Mouse (Mus musculus): ENCODE measurements around the gene Chchd3.

Chchd3 gene

GRCm38 (mm10) chr6:32803646-32804045, 256.4 kb downstream of the Chchd3 start:
- no peak for DNase-seq (ENCODE audit: low read depth, low spot score)

DNA sequence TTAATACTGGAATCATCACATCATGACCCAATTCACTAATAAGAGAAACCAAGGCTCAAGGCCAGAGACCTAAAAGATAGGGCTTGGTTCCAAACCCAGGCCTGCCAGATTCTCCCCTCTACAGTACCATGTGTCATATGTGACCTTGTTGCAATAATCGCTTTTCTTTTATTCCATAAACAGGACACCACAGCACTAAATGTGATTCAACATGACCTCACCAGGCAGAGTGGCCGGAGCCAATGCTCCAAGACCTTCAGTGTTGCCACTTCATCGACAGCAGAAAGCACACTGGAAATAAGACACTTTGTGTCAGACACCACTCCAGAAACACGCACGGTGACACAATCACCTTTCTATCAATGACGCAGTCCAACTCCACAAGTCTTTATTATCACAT, 258.3 kb downstream of the Chchd3 start:
- no peak for DNase-seq (ENCODE audit: low read depth, low spot score)

GRCm38 (mm10) chr6:32797525-32797924, 262.5 kb downstream of the Chchd3 start:
- DNase-seq (ENCODE audit: low read depth, low spot score): no peak

DNA sequence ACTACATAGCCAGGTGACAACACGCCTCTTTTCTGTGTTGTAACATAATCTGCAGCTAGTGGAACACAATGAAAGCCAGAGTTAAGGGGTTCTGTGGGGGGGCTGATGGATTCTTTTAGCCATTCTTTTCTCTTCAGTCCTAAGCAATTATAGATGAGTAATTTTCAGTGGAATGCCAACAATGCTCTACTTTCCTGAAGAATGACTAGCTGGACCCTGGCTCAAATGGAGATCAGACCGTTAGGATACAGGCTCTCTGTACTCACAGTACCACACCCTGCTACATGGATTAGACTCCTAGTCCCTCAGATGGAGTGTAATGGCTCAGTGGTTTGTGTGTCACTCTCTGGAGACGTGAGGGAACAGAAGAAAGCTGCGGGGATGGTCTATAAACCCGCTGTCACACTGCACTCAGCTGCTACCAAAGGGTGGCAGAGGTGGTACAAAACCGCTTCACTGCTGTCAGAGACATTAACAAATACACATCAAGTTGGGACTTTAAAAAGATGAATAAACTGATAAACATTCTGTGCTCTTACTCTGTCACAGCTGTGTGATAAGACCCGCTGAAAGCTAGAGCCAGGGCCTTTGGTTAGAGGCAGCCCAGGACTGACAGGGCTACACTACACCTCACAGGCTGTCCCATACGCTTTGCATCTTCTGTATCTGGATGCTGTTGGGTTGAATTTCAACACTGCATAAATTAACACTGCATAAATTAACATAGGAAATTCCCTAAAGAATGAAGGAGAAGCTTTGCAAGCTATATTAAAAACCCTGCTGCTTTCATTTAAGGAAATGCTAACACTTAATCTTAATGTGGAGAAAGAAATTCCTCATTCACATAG, 264.2 kb downstream of the Chchd3 start:
- DNase-seq (ENCODE audit: low read depth, low spot score): no peak

DNA sequence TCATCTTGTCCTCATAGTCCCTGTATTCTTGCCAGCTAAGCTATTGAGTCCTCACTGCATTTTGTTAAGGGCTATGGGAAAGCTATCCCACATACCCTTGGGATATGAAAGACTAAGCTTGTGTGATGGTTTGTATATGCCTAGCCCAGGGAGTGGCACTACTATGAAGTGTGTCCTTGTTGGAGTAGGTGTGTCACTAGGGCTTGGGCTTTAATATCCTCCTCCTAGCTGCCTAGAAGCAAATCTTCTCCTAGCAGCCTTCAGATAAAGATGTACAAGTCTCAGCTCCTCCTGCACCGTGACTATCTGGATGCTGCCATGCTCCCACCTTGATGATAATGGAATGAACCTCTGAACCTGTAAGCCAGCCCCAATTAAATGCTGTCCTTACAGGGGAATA, 266.5 kb downstream of the Chchd3 start:
- DNase-seq (ENCODE audit: low read depth, low spot score): no peak

DNA sequence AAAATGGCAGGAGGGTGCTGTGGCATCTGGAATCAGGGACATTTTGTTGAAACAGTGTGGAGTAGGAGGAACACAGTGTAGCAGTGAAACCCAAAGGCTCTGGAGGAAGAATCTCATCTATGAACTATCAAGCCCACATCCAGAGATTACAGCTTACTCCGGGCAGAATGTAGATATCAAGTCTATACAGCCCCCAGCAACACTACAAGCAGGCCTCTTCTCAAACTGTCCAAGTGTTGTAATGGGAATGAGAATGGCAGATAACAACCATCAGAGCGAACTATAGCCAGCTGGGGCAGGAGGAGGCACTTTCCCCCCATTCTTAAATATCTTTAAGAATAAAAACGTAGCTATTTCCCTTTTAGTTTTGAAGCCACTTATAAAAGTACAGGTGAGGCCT, 266.9 kb downstream of the Chchd3 start:
- DNase-seq (ENCODE audit: low read depth, low spot score): no peak

DNA sequence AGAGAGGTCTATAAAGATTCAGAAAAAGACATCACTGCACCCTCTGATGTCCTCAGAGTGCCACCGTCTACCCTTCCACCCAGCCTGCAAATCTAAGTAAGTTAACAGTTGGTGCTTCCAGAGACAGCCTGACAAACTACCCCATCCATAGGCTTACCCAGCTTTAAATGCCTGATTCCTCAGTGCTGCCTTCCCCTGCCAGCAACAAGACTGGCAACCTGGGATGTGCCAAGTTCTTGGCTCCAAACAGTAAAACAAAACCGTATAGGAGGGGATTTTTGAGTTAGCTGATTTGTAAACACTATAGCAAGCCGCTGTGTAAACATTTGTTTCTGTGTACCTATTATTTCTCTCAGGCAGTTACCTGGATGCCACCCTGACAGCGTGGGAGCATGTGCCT, 269.6 kb downstream of the Chchd3 start:
- no peak for DNase-seq (ENCODE audit: low read depth, low spot score)

DNA sequence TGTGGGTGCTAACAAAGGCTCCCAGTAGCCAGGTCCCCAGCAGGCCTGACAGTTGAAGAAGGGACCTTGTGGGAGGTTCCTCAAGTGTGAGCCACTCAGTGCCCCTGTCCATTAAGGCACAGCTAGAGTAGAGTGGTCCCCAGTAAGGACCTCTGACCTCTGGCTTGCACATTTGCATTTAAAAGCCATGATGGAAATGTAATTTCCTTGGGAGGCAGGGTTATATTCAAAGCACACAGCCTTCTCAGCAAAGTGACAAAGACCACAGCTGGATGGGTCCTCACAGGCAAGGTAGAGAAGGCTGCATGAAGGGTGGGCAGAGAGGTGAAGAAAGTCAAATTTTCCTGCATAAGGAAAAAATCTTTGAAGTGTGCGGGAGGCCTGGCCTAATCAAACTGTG, 272.7 kb downstream of the Chchd3 start:
- no peak for DNase-seq (ENCODE audit: low read depth, low spot score)

- no peak for DNase-seq (ENCODE audit: low read depth, low spot score)
Measured at GRCm38 (mm10) chr6:32786196-32786595, 273.9 kb downstream of the Chchd3 start.

DNA sequence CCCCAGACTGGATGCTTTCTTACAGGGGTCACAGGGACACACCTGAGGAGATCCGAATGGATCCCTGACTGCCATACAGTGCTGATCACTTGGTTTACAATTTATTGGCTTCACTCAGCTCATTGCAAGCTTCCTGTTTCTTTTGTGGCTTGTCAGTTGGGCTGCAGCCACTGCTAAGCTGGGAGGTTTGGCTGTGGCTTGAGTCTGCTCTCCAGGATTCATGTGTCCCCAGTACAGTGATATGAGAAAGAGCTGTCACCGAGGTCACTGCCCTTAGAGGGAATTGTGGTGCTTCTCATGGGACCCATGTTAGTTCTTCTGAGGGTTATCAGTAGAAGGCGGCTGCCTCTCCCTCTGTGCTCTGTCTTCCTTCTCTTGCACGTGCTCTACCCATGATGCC, 277.0 kb downstream of the Chchd3 start:
- DNase-seq (ENCODE audit: low read depth, low spot score): no peak

DNA sequence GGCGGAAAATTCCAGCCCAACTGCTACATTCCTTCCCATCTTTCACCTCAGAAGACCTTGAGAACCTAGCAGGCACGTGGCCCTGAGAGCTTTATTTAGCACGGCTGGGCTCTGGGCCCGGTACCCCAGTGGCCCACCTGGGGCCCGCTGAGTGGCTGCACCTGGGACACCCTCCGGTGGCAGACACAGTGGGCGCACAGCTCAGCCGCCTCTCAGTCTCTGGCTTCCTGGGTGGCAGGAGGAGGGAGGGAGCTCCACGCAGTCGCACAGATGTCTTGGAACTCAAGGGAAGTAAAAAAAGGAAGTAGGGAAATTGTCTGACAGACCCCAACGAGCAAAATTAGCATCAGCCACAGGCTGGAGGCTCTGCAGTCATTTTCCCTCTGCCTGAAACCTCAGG, 279.5 kb downstream of the Chchd3 start:
- no peak for DNase-seq (ENCODE audit: low read depth, low spot score)

GRCm38 (mm10) chr6:32776384-32776783, 283.7 kb downstream of the Chchd3 start:
- no peak for DNase-seq (ENCODE audit: low read depth, low spot score)

DNA sequence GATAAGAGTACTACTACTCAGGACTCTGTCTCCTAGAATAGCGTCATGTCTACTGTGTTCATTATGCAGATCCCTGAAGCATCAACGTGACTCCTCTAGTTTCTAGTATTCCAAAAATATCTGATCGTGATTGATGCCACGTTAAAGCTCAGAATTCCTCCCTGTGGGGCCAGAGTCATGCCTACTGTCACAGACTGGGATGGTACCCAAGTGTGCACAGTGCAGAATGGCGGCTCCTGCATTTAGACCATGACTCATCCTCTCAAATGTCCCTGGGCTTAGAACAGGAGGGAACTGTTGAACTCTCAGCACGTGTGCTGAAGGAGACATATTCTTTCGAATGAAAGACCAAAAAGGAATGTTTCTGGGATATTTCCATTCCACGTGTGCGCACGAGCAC, 305.5 kb downstream of the Chchd3 start:
- no peak for DNase-seq (ENCODE audit: low read depth, low spot score)

DNA sequence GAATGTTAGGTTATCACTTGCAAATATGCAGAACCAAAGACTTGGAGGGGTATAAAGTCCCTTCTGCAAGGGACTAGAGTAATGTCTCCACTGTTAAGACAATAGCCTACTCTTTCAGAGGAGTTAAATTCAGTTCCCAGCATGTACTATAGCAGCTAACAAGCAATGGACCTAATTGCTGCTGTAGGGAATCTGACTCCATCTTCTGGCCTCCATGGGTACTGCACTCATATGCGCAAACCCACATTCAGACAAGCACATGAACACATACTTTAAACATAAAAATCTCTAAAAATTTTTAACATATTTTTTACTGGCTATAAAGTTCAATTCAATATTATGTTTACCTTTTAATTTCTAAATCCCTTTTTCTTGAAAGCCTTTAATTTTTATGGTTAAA, 310.2 kb downstream of the Chchd3 start:
- no peak for DNase-seq (ENCODE audit: low read depth, low spot score)

DNA sequence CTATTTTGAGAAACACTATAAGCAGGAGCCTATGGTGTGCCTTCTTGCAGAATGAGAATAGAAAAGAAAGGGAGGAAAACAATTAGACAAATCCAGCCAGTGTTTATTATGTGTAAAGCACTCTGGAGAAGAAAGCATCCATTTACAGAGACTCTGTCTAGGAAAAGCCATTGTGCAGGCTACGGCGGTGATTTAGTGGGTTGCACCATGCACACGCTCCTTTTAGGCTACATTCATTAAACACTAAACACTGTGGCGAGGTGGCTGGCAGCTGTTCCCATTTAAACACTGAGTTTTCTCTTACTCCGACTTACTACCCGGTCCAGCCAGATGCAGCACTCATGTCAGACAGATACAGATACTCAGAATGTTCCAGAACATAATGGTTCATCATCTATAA, 311.3 kb downstream of the Chchd3 start:
- no peak for DNase-seq (ENCODE audit: low read depth, low spot score)

DNA sequence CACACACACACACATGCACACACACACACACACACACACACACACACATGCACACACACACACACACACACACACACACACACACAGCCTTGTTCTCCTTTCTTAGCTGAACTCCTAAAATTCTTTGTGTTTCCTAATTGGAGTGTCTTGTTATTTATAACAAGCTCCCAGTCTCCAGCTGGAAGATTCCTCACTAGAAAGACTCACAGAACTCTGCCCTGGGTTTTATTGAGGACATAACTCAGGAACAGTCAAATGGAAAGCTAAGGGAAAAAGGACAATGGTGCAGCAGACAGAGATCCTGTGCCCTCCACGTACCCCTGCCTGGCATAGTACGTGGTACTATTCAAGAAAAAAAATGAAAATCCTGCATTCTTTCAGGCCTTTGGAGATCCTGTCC, 312.7 kb downstream of the Chchd3 start:
- no peak for DNase-seq (ENCODE audit: low read depth, low spot score)
